Mouse (Mus musculus): ENCODE results near the gene 1700125H20Rik.

Gene 1700125H20Rik

DNA sequence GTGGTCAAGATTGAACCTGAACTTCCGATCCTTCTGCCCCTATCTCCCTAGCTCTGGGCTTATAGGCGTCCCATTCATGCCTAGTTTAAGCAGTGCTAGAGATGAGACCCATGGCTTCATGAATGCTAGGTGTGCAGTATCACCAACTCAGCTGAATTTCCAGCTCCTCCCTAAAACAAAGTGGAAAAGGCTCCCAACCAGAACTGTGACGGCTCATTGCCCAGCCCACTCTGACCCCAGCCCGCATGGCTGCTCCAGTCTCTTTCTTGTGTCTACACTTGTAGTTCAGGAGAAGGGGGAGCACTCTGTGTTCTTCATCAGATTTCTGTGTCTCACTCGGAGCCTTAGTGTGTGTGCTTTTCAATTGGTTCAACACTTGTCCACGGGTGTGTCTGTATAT is 14.6 kb downstream of the 1700125H20Rik start:
- DNase-seq, result no peak

- no peak for DNase-seq
Measured at GRCm38 (mm10) chr11:85189110-85189509, 18.9 kb downstream of the 1700125H20Rik start.

DNA sequence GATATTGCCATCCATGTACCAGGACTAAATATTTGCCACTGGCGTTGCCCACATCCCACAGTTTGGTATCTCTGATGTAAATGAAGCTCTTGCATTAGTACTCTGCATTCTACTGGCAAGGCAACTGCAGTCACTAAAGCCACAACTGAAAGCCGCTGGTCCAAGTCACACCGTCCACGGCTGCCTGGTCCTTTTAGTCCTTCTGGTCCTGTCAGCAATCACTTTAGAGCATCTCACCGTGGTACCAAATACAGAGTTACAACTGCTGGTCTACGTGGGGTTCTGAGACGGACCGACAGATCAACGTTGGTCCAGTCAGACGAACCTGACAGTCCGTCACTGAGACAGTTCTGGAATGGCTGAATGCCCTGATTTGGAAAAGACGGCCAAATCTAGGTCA is 20.5 kb downstream of the 1700125H20Rik start:
- no peak for DNase-seq

DNA sequence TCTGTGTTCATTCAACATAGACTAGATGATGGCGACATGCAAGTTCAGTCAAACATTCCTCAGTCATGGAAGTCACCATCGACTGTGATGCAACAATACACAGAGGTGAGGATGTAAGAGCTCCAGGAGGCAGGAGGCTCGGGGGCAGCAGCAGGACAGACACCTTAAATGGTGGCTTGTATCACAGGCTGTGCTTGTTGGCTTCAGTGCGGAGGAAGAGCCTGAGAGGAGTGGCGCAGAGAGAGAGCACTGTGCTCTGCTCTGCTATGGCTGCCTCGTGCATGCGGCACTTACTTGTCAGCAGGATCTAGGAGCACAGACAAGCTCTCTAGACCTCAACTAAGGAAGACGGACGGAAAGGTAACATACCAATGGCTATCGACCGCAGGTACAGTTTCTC is 24.0 kb downstream of the 1700125H20Rik start:
- no peak for DNase-seq

DNA sequence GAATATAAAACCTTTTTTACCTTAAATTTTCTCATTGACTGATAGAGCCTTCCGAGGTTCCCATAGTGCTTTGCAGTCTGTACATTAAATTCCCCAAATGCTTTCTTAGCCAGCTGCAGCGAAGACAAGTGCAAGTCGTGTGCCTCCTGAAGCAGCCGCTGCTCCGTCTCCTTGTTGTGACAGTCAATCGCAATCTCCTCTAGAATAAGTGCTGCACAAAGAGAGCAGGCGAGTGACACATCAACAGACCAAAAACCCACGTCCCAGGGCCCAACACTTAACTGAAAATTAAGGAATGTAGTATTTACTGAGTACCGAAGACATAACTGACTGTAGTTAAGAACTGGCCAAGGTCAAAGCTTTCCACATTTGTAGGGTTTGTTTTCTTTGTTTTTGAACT is 25.8 kb downstream of the 1700125H20Rik start:
- no peak for DNase-seq

DNA sequence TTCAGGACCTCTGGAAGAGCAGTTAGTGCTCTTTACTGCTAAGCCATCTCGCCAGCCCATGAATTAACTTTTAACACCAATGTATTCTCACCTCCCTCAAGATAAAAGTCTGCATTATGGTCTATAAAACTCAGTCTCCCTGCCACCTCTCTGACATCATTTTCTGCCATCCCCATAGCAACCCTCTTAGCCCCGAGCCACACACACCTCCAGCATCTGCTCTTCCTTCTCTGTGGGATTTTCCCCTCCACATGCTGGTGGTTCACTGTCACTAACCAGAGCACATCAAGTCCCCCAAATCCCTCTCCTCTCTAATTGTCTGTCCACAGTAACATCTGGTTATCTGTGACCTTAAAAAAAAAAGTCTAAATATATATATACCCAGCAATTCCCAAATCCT is 28.7 kb downstream of the 1700125H20Rik start:
- no peak for DNase-seq

DNA sequence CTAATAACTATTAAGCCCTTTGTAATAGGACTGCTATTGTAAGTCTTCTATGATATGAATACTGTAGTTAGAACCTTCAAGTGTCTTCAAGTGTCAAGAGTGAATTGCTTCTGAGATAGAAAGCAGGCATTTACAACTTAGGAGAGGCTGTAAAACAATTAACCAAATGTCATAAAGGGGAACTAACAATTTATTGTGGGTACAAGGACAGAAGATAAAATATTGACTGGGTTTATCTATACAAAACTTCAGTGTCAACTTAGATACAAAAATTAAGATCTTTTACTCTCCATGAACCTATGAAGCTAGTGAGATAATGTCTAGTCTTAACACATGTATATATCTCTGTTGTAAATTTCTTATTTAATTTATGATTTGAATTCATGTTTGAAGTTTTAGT is 36.0 kb downstream of the 1700125H20Rik start:
- DNase-seq, result no peak

- DNase-seq, result no peak
Measured at GRCm38 (mm10) chr11:85211151-85211550, 40.9 kb downstream of the 1700125H20Rik start.

DNA sequence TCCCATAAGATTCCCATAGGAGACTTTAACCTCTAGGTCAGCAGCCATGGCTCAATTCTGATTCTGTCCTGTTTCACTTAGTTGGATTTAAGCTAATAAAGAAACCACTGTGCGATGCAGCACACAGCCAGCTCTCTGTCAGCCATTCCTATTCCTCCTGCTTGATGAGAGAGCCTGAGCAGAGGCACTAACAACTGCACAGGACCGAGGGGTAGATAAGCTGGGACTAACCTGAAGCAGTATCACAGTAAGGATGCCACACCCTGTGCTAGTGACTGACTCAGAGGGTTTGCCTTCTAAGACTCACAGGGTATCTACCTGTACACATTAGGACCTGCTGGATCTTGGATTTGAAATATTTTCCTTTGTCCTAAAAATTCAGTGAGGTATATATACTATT is 43.0 kb downstream of the 1700125H20Rik start:
- DNase-seq, result no peak

DNA sequence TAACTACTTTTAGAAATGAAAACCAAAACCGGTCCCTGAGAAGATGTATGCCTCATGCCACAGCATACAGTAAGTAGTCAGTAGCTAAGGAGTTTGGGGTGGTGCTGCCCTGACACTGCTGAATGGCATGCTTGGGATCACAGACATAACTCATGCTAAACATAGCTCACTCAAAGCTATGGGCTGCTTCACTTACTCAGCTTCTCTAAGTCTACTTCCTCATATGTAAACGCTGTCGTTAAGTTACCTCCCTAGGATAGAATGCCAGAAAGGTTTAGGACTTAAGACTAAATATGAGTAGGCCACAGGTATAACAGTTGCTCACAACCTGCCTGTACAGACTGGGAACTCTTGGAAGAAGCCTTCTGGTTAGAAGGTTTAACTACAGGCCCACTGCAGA is 44.5 kb downstream of the 1700125H20Rik start:
- no peak for DNase-seq

DNA sequence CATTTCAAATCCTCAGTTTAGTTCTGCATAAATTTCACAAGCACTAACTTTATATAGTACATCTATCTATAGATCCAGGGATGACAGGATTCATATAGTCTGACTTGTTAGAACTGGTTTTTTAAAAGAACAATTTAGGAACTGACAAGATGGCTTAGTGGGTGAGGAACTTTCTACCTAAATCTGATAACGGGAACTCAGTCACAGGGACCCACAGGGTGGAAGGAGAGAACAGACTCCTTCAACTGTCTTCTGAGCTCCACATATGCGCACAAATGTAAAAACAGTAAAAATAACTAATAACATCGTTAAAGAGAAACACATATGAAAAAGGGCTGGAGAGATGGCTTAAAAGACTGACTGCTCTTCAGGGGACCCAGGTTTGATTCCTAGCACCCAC is 48.8 kb downstream of the 1700125H20Rik start:
- DNase-seq, result no peak

DNA sequence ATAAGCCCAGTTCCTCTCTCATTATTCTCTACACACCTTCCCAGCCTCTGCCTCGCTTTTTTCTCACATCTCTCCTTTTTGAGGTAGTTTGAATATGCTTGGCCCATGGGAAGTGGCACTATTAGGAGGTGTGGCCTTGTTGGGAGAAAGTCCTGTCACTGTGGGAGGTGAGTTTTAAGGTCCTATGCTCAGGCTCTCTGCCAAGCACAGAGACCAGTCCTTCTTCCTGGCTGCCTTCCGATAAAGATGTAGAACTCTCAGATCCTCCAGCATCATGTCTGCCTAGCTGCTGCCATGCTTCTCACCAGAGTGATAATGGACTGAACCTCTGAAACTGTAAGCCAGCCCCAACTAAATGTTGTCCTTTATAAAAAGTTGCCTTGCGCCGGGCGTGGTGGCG is 52.4 kb downstream of the 1700125H20Rik start:
- DNase-seq, result no peak

DNA sequence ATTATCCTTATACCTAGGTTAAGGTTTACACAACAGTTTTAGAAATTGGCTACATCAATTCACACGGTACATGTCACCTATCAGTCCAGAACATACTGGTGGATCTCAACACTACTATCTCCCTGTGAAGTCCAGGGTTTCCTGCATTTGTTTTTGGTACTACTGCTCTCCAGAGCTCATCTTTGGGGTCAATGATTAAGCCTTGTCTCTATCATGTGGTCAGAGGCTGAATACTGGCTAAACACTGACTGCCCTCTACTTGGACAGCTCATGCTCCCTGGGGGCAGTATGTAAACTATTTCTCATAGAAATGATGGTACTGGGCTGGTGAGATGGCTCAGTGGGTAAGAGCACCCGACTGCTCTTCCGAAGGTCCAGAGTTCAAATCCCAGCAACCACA is 53.0 kb downstream of the 1700125H20Rik start:
- DNase-seq, result no peak
